25 mouse cellular contexts compared by ENCODE assay signal in the genomic region with DNA sequence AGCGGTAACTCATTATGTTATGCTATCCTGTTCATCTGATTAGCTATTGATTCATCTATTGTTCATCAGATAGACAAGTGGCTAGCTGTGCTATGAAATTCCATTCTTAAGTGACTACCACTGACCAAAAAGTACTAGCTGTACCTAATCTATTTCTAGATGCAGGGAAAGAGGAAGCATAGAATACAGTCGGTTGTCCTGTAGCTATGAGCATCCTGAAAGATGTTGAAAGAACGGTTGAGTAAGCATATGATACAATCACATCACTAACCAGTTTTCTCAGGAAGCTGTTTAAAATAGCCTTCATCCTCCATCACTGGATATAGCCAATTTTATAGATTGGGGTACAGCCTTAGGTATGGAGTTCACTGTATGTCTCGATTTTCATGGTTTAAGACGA. TPM values are rescaled to one million over a fixed set of nuclear protein-coding genes. Genes with fewer than 3 reads are reported as not detected.
DNase-seq lines count a peak whose midpoint lies in the region; ATAC-seq and TF ChIP-seq lines count a peak whose summit lies in the region.
"Had no signal": no experiment of that assay in that cellular context is flagged by ENCODE, and none has a peak within 500 bp of the region (broad histone marks: within the 10 kb centered on the region; RNA-seq: fewer than 3 reads in every experiment).

No protein-coding gene starts in this region.

- no peak for ATAC-seq in liver, embryonic 16.5 days (ENCODE audit: low read depth)
- no peak for ATAC-seq in liver, embryonic 11.5 days (replicated peaks; ENCODE audit: low FRiP score)
- ATAC-seq in megakaryocyte, adult 5-6 weeks (ENCODE audit: poor library complexity, severe bottlenecking) = peak; percentile 75
- ATAC-seq: activated CD4-positive, CD25-positive, alpha-beta regulatory T cell, adult 4 months; forebrain, embryonic 16.5 days; Patski had no signal

- no peak overlapping the region for H3K4me3 ChIP-seq in liver, embryonic 16.5 days (ENCODE audit: low read depth, low read length)
- H3K4me3 ChIP-seq in liver, embryonic 11.5 days (ENCODE audit: low read depth, low read length) = no peak overlapping the region
- H3K4me3 ChIP-seq in bone marrow, adult 2 months (replicated peaks; ENCODE audit: control insufficient read depth, low read depth, low read length) = no peak overlapping the region
- H3K4me3 ChIP-seq: embryonic facial prominence, embryonic 13.5 days; forebrain, embryonic 12.5 days; heart, adult 2 months; heart, embryonic 15.5 days; hindbrain, embryonic 13.5 days had no signal

- H3K9ac ChIP-seq in liver, embryonic 16.5 days (ENCODE audit: low read depth, low read length) = no peak overlapping the region
- no peak overlapping the region for H3K9ac ChIP-seq in liver, embryonic 11.5 days (ENCODE audit: low read depth, low read length)
- H3K9ac ChIP-seq: embryonic facial prominence, embryonic 13.5 days; forebrain, embryonic 12.5 days; heart, embryonic 15.5 days; hindbrain, embryonic 13.5 days had no signal

- TF ChIP-seq POLR2A in bone marrow, adult 2 months (IDR thresholded peaks at IDR 0.05; ENCODE audit: borderline replicate concordance, control insufficient read depth, low read depth, low read length) = no peak

- no peaks in the 10 kb centered on the region for H3K27me3 ChIP-seq in liver, embryonic 16.5 days (ENCODE audit: control insufficient read depth, insufficient read depth, low read depth, low read length)
- no peaks in the 10 kb centered on the region for H3K27me3 ChIP-seq in liver, embryonic 11.5 days (replicated peaks; ENCODE audit: control insufficient read depth, insufficient read depth, low read length)
- H3K27me3 ChIP-seq: embryonic facial prominence, embryonic 13.5 days; forebrain, embryonic 12.5 days; heart, embryonic 15.5 days; hindbrain, embryonic 13.5 days had no signal

- H3K4me1 ChIP-seq in liver, embryonic 16.5 days (ENCODE audit: control insufficient read depth, low read depth, low read length) = no peaks in the 10 kb centered on the region; the same call in 1 of the 2 replicates
- no peaks in the 10 kb centered on the region for H3K4me1 ChIP-seq in liver, embryonic 11.5 days (replicated peaks; ENCODE audit: control insufficient read depth, insufficient read depth, low read length)
- peaks cover 3% of the 10 kb centered on the region for H3K4me1 ChIP-seq in bone marrow, adult 2 months (ENCODE audit: control insufficient read depth, insufficient read depth, low read length)
- H3K4me1 ChIP-seq: embryonic facial prominence, embryonic 13.5 days; forebrain, embryonic 12.5 days; heart, embryonic 15.5 days; hindbrain, embryonic 13.5 days had no signal

- H3K36me3 ChIP-seq in liver, embryonic 16.5 days (ENCODE audit: control insufficient read depth, insufficient read depth) = no peaks in the 10 kb centered on the region
- H3K36me3 ChIP-seq in liver, embryonic 11.5 days (ENCODE audit: control insufficient read depth, insufficient read depth, low read length) = no peaks in the 10 kb centered on the region
- H3K36me3 ChIP-seq: embryonic facial prominence, embryonic 13.5 days; forebrain, embryonic 12.5 days; heart, embryonic 15.5 days; hindbrain, embryonic 13.5 days had no signal

- no peaks in the 10 kb centered on the region for H3K9me3 ChIP-seq in liver, embryonic 16.5 days (replicated peaks; ENCODE audit: control insufficient read depth, low read length)
- no peaks in the 10 kb centered on the region for H3K9me3 ChIP-seq in liver, embryonic 11.5 days (ENCODE audit: control insufficient read depth, low read length)
- H3K9me3 ChIP-seq: embryonic facial prominence, embryonic 13.5 days; forebrain, embryonic 12.5 days; heart, embryonic 15.5 days; hindbrain, embryonic 13.5 days had no signal

- DNase-seq in liver, embryonic 11.5 days (ENCODE audit: low spot score) = no peak
- DNase-seq in spleen, adult 18-20 months = no peak
- DNase-seq in spleen, postnatal 36 days (ENCODE audit: low spot score in 2 of 2) = no peak
- DNase-seq in urinary bladder, adult 2 months (ENCODE audit: low spot score) = no peak
- DNase-seq: adrenal gland, postnatal 14 days; cerebellum, adult 18-20 months; cerebellum, adult 9-11 months; gastrocnemius, postnatal 10 days; heart, adult 2 months; heart, postnatal 14 days had no signal

- 44% methylated on average over 5 of the region's 5 CpGs for WGBS in liver, embryonic 16.5 days (ENCODE audit: insufficient replicate concordance)
- 69% methylated on average over 5 of the region's 5 CpGs for WGBS in liver, embryonic 11.5 days
- 28% methylated on average over 5 of the region's 5 CpGs for WGBS in bone marrow, adult 2 months

- no peak for TF ChIP-seq CTCF in bone marrow, adult 2 months (IDR thresholded peaks at IDR 0.05; ENCODE audit: control insufficient read depth, insufficient read depth, low read length)

- no peak overlapping the region for H3K4me2 ChIP-seq in liver, embryonic 16.5 days (ENCODE audit: low read depth, low read length)
- no peak overlapping the region for H3K4me2 ChIP-seq in liver, embryonic 11.5 days
- H3K4me2 ChIP-seq: embryonic facial prominence, embryonic 13.5 days; forebrain, embryonic 12.5 days; heart, embryonic 11.5 days; heart, embryonic 15.5 days; hindbrain, embryonic 13.5 days had no signal

- peak overlapping the region; percentile 53; the same call in 1 of the 2 replicates for H3K27ac ChIP-seq in liver, embryonic 16.5 days (ENCODE audit: low read length)
- H3K27ac ChIP-seq in liver, embryonic 11.5 days (ENCODE audit: low read depth, low read length) = no peak overlapping the region
- peak overlapping the region; percentile 89; the same call in 1 of the 2 replicates for H3K27ac ChIP-seq in bone marrow, adult 2 months (ENCODE audit: control insufficient read depth, insufficient read depth, low read depth, low read length, poor library complexity)
- H3K27ac ChIP-seq: embryonic facial prominence, embryonic 13.5 days; forebrain, embryonic 12.5 days; heart, adult 2 months; heart, embryonic 15.5 days; hindbrain, embryonic 13.5 days had no signal

RNA-seq across cellular contexts. Expression of a gene that starts 26.1 kb away (rescaled TPM):
- polyA plus RNA-seq in liver, embryonic 16.5 days (2015; fragmentation: Nextera tagmentation; extraction: Ambion mirVana) = 11.8 and 13.4 TPM in 2 replicates
- polyA plus RNA-seq in liver, embryonic 11.5 days (2014; fragmentation: Nextera tagmentation; extraction: Ambion mirVana) = 1.1 and 1.5 TPM in 2 replicates
- 36.0 and 70.4 TPM in 2 replicates for polyA plus RNA-seq in bone marrow, adult 2 months (2011; ENCODE audit: insufficient read depth, insufficient read length, low replicate concordance, missing spikeins)
- total RNA-seq in megakaryocyte, adult 5-6 weeks (2015) = 838 and 904 TPM in 2 replicates
- total RNA-seq in megakaryocyte, adult 5-6 weeks (2017) = 641 and 646 TPM in 2 replicates
- polyA plus RNA-seq in urinary bladder, adult 2 months (2012; rRNA removed) = 1.2 and 1.9 TPM in 2 replicates
- total RNA-seq: CH12.LX had no signal
- polyA plus RNA-seq: forebrain, embryonic 12.5 days; Patski had no signal

RNA-seq across cellular contexts. Expression of a gene that starts 27.2 kb away (rescaled TPM):
- 0.75 and 1.2 TPM in 2 replicates for polyA plus RNA-seq in liver, embryonic 16.5 days (2015; fragmentation: Nextera tagmentation; extraction: Ambion mirVana)
- polyA plus RNA-seq in liver, embryonic 11.5 days (2014; fragmentation: Nextera tagmentation; extraction: Ambion mirVana) = 0.78 and 0.79 TPM in 2 replicates
- polyA plus RNA-seq in bone marrow, adult 2 months (2011; ENCODE audit: insufficient read depth, insufficient read length, low replicate concordance, missing spikeins) = 4.4 and 17.1 TPM in 2 replicates
- 1.4 and 2.0 TPM in 2 replicates for total RNA-seq in megakaryocyte, adult 5-6 weeks (2015)
- 1.3 and 2.0 TPM in 2 replicates for total RNA-seq in megakaryocyte, adult 5-6 weeks (2017)
- 5.5 and 6.8 TPM in 2 replicates for polyA plus RNA-seq in urinary bladder, adult 2 months (2012; rRNA removed)
- polyA plus RNA-seq: embryonic facial prominence, embryonic 13.5 days; forebrain, embryonic 12.5 days; forebrain, embryonic 16.5 days; frontal cortex, adult 2 months; hindbrain, embryonic 13.5 days had no signal

RNA-seq across cellular contexts. Expression of a gene that starts 39.8 kb away (rescaled TPM):
- polyA plus RNA-seq in liver, embryonic 16.5 days (2015; fragmentation: Nextera tagmentation; extraction: Ambion mirVana) = 0.06 TPM in 1 of 2 replicates, not detected in the other
- 0.10 TPM in 1 of 2 replicates, not detected in the other for polyA plus RNA-seq in liver, embryonic 11.5 days (2014; fragmentation: Nextera tagmentation; extraction: Ambion mirVana)
- polyA plus RNA-seq in bone marrow, adult 2 months (2011; ENCODE audit: insufficient read depth, insufficient read length, low replicate concordance, missing spikeins) = 1.2 and 1.4 TPM in 2 replicates
- total RNA-seq in megakaryocyte, adult 5-6 weeks (2015) = 0.07 and 0.18 TPM in 2 replicates
- total RNA-seq in megakaryocyte, adult 5-6 weeks (2017) = 0.20 TPM in 1 of 2 replicates, not detected in the other
- 13.6 and 18.0 TPM in 2 replicates for polyA plus RNA-seq in urinary bladder, adult 2 months (2012; rRNA removed)
- total RNA-seq: CH12.LX; gastrocnemius, postnatal 10 days; hematopoietic stem cell, adult 5-6 weeks had no signal
- polyA plus RNA-seq: activated CD4-positive, CD25-positive, alpha-beta regulatory T cell, adult 4 months; cortical plate, adult 2 months; embryonic facial prominence, embryonic 13.5 days; forebrain, embryonic 12.5 days; forebrain, embryonic 16.5 days; frontal cortex, adult 2 months; hindbrain, embryonic 13.5 days; Patski had no signal
